Mouse (Mus musculus): ENCODE results near the gene Tlr13. TPM values are rescaled to one million over a fixed set of nuclear protein-coding genes. Genes with fewer than 3 reads are reported as not detected.

The Tlr13 gene
- 100 to 1,000 TPM; 138 to 152 TPM for total RNA-seq (2023)

GRCm38 (mm10) chrX:106142936-106143335, at the start of gene Tlr13:
TSS of gene Tlr13 (plus strand) at chrX:106143204.

GRCm38 (mm10) chrX:106186713-106187649, 44.0 kb downstream of the Tlr13 start, which contains the start of gene Pgk1:
TSS of gene Pgk1 (plus strand) at chrX:106187100.

Other genes with a start within 250 kb of the Tlr13 start
- 100 to 1,000 TPM; 122 to 128 TPM for gene Atrx, start 213.8 kb upstream of the Tlr13 start, total RNA-seq (2023)
- gene Magt1, start 131.3 kb upstream of the Tlr13 start, total RNA-seq (2023), result 10 to 100 TPM; 26.5 to 36.6 TPM
- gene Cox7b, start 127.5 kb upstream of the Tlr13 start, total RNA-seq (2023), result 100 to 1,000 TPM; 101 to 112 TPM
- gene Atp7a, start 115.9 kb upstream of the Tlr13 start, total RNA-seq (2023), result 10 to 100 TPM; 28.9 to 29.7 TPM
- 100 to 1,000 TPM; 294 to 295 TPM for gene Pgk1, start 43.9 kb downstream of the Tlr13 start, total RNA-seq (2023)
- gene Taf9b, start 78.0 kb downstream of the Tlr13 start, total RNA-seq (2023), result 1 to 10 TPM; 1.2 to 1.3 TPM
- gene Fnd3c2, start 112.2 kb downstream of the Tlr13 start, total RNA-seq (2023), result not detected

All from neutrophil, adult 59 days (primary cell).